In genomic region chr6:24663196-24664132, GRCm38 (mm10) we compare ENCODE assay signal across 8 mouse cellular contexts. TPM values are rescaled to one million over a fixed set of nuclear protein-coding genes. Genes with fewer than 3 reads are reported as not detected.
DNase-seq lines count a peak whose midpoint lies in the region; ATAC-seq and TF ChIP-seq lines count a peak whose summit lies in the region.

No protein-coding gene starts in this region.

- H3K4me3 ChIP-seq in heart, embryonic 12.5 days, result peak overlapping the region; percentile 78
- peak overlapping the region; percentile 95 for H3K4me3 ChIP-seq in kidney, postnatal 0 days (replicated peaks; ENCODE audit: low read depth, low read length)

- peaks cover 17% of the 10 kb centered on the region for H3K4me1 ChIP-seq in heart, embryonic 12.5 days (replicated peaks)
- 0 out of 2 replicates have a peak, but pooled peaks cover 3% of the 10 kb centered on the region for H3K4me1 ChIP-seq in kidney, postnatal 0 days (replicated peaks; ENCODE audit: insufficient read depth, low read length)

- TF ChIP-seq CTCF in kidney, postnatal 0 days (IDR thresholded peaks at IDR 0.05; ENCODE audit: low read depth), result no peak

- H3K4me2 ChIP-seq in heart, embryonic 12.5 days, result peak overlapping the region; percentile 99
- H3K4me2 ChIP-seq in kidney, postnatal 0 days (ENCODE audit: low read length), result peak overlapping the region; percentile 85

- H3K36me3 ChIP-seq in heart, embryonic 12.5 days, result no peaks in the 10 kb centered on the region
- no peaks in the 10 kb centered on the region for H3K36me3 ChIP-seq in kidney, postnatal 0 days (ENCODE audit: insufficient read depth, low read length)

- 9% methylated on average over 21 of the region's 21 CpGs for WGBS in heart, embryonic 12.5 days
- WGBS in kidney, postnatal 0 days, result 7% methylated on average over 21 of the region's 21 CpGs

- peak overlapping the region; percentile 94 for H3K27ac ChIP-seq in heart, embryonic 12.5 days (ENCODE audit: poor library complexity, severe bottlenecking)
- peak overlapping the region; percentile 97 for H3K27ac ChIP-seq in kidney, postnatal 0 days

- H3K9ac ChIP-seq in heart, embryonic 12.5 days, result peak overlapping the region; percentile 95
- peak overlapping the region; percentile 98 for H3K9ac ChIP-seq in kidney, postnatal 0 days (ENCODE audit: low read depth, low read length)

- H3K27me3 ChIP-seq in heart, embryonic 12.5 days (replicated peaks), result no peaks in the 10 kb centered on the region
- H3K27me3 ChIP-seq in kidney, postnatal 0 days (ENCODE audit: insufficient read depth, low read length), result no peaks in the 10 kb centered on the region

- H3K9me3 ChIP-seq in heart, embryonic 12.5 days (replicated peaks), result no peaks in the 10 kb centered on the region
- no peaks in the 10 kb centered on the region for H3K9me3 ChIP-seq in kidney, postnatal 0 days (replicated peaks; ENCODE audit: low read length)

- DNase-seq in cerebellum, adult 11 months, result peak; percentile 18
- no peak for DNase-seq in cerebellum, adult 8-10 months
- DNase-seq in Muller cell, postnatal 12 days (ENCODE audit: inconsistent ontology term), result peak; percentile 32
- DNase-seq in embryo, embryonic 10.5 days (ENCODE audit: low spot score), result peak; percentile 47
- DNase-seq in kidney, postnatal 0 days (ENCODE audit: low spot score), result peak; percentile 46
- peak; percentile 17 for DNase-seq in lung, postnatal 10 days
- peak; percentile 11 for DNase-seq in right cerebral cortex, postnatal 4 days

- no peak for ATAC-seq in heart, embryonic 12.5 days (ENCODE audit: insufficient number of reproducible peaks, low FRiP score)
- ATAC-seq in kidney, postnatal 0 days (replicated peaks; ENCODE audit: low FRiP score, low read depth), result no peak

RNA-seq across cellular contexts. Expression of gene Wasl, which starts 1.3 kb away (rescaled TPM):
- polyA plus RNA-seq in heart, embryonic 12.5 days (2016; fragmentation: Nextera tagmentation; extraction: Ambion mirVana), result 66.1 and 66.7 TPM in 2 replicates
- 122 and 126 TPM in 2 replicates for polyA plus RNA-seq in kidney, postnatal 0 days (2015; fragmentation: Nextera tagmentation; extraction: Ambion mirVana)
